Mouse (Mus musculus) spleen, embryonic (tissue): ENCODE results near the gene Vars.
"Not testable (repeated sequence)": the region's sequence is repeated elsewhere in the genome, so short reads cannot be mapped to it uniquely, and the experiment has no call there.

Experiments used
- CTCF ChIA-PET: fragments of 350-600 bp; sonication (Branson Sonifier 250); formaldehyde crosslinking; loops from one replicate; lab custom pipeline; 2022; lab: Charles Lee

Gene Vars

GRCm38 (mm10) chr17:34970850-34971249 is 29.9 kb upstream of the Vars start:
- CTCF ChIA-PET: not testable (repeated sequence)

- CTCF ChIA-PET: interaction anchor here (1.2 kb wide), 1 partner anchor 9 kb away, joined by 3 read pairs; no protein-coding TSS in a partner anchor
Observed at GRCm38 (mm10) chr17:34971694-34972068, 29.1 kb upstream of the Vars start.

- CTCF ChIA-PET: interaction anchor here (1.2 kb wide), 1 partner anchor 9 kb away, joined by 3 read pairs; no protein-coding TSS in a partner anchor
Observed at GRCm38 (mm10) chr17:34972069-34972749, 28.6 kb upstream of the Vars start, which contains the start of the genes Hspa1a and Hspa1l. Gene Hspa1a (minus strand): TSS chr17:34972156. Gene Hspa1l (plus strand): TSS chr17:34972703.

GRCm38 (mm10) chr17:34975581-34976492 is 24.9 kb upstream of the Vars start:
- CTCF ChIA-PET: no interaction called here

- CTCF ChIA-PET: no interaction called here
Observed at GRCm38 (mm10) chr17:34977000-34977399, 23.8 kb upstream of the Vars start.

- CTCF ChIA-PET: interaction anchor here (0.6 kb wide), 1 partner anchor 53 kb away, joined by 3 read pairs; no protein-coding TSS in a partner anchor
Observed at GRCm38 (mm10) chr17:34978239-34978638, 22.5 kb upstream of the Vars start.

GRCm38 (mm10) chr17:34979631-34980030 is 21.2 kb upstream of the Vars start:
- CTCF ChIA-PET: no interaction called here

- CTCF ChIA-PET: interaction anchor here (0.7 kb wide), 1 partner anchor 45 kb away, joined by 3 read pairs; no protein-coding TSS in a partner anchor
Observed at GRCm38 (mm10) chr17:34980655-34981054, 20.1 kb upstream of the Vars start.

- CTCF ChIA-PET: interaction anchor here (0.6 kb wide), 1 partner anchor 103 kb away, joined by 10 read pairs; no protein-coding TSS in a partner anchor
Observed at GRCm38 (mm10) chr17:34981690-34982180, 19.1 kb upstream of the Vars start, which contains the start of gene Lsm2. Gene Lsm2 (plus strand): TSS chr17:34981862.

- CTCF ChIA-PET: interaction anchor here (0.7 kb wide), 1 partner anchor 78 kb away, joined by 3 read pairs; no protein-coding TSS in a partner anchor
Observed at GRCm38 (mm10) chr17:34982328-34982727, 18.5 kb upstream of the Vars start.

GRCm38 (mm10) chr17:34984218-34984617 is 16.6 kb upstream of the Vars start:
- CTCF ChIA-PET: interaction anchor here (1.3 to 1.6 kb wide), 2 partner anchors 15 to 76 kb away, joined by 3 to 5 read pairs; no protein-coding TSS in a partner anchor

GRCm38 (mm10) chr17:34994751-34995150 is 6.0 kb upstream of the Vars start:
- CTCF ChIA-PET: interaction anchor here (0.6 to 0.7 kb wide), 2 partner anchors 398 to 501 kb away, joined by 3 to 11 read pairs; no protein-coding TSS in a partner anchor

- CTCF ChIA-PET: interaction anchor here (0.7 kb wide), 1 partner anchor 501 kb away, joined by 3 read pairs; no protein-coding TSS in a partner anchor
Observed at GRCm38 (mm10) chr17:34995192-34995591, 5.6 kb upstream of the Vars start.

GRCm38 (mm10) chr17:34995927-34996326 is 4.9 kb upstream of the Vars start:
- CTCF ChIA-PET: not testable (repeated sequence)

GRCm38 (mm10) chr17:34996411-34997141 is 4.2 kb upstream of the Vars start:
- CTCF ChIA-PET: no interaction called here

- CTCF ChIA-PET: interaction anchor here (0.6 kb wide), 1 partner anchor 75 kb away, joined by 3 read pairs; no protein-coding TSS in a partner anchor
Observed at GRCm38 (mm10) chr17:34997142-34997483, 3.7 kb upstream of the Vars start.

GRCm38 (mm10) chr17:34998526-34999430 is 2.0 kb upstream of the Vars start:
- CTCF ChIA-PET: interaction anchor here (0.6 to 1.3 kb wide), 2 partner anchors 15 to 56 kb away, joined by 3 to 5 read pairs; no protein-coding TSS in a partner anchor

- CTCF ChIA-PET: interaction anchor here (0.5 to 1.3 kb wide), 2 partner anchors 16 to 136 kb away, joined by 3 to 4 read pairs; no protein-coding TSS in a partner anchor
Observed at GRCm38 (mm10) chr17:34999871-35000716, 693 bp upstream of the Vars start.
